Mouse (Mus musculus) ES-E14 (cell line): ENCODE measurements at regions not wholly inside any gene's neighbourhood (a gene's known extent, or its start where the extent isn't known, plus 50 kb on each side); places are given as distances from the start of the nearest gene placed in this dataset.

Experiments
- HCFC1 ChIP-seq: IDR thresholded peaks from 2 replicates; pipeline ENCODE4 v1.6.1; 2012; ENCODE audit warnings: low read length, inconsistent platforms, borderline replicate concordance; ENCODE audit not compliant: insufficient read depth
- ZC3H11A ChIP-seq: IDR thresholded peaks from 2 replicates; pipeline ENCODE4 v1.6.1; 2012; ENCODE audit warnings: low read depth, mild to moderate bottlenecking, inconsistent platforms, low read length, borderline replicate concordance
- ZNF384 ChIP-seq: IDR thresholded peaks from 2 replicates; pipeline ENCODE4 v1.6.1; 2012; ENCODE audit warnings: low read depth, low read length, inconsistent platforms

DNA sequence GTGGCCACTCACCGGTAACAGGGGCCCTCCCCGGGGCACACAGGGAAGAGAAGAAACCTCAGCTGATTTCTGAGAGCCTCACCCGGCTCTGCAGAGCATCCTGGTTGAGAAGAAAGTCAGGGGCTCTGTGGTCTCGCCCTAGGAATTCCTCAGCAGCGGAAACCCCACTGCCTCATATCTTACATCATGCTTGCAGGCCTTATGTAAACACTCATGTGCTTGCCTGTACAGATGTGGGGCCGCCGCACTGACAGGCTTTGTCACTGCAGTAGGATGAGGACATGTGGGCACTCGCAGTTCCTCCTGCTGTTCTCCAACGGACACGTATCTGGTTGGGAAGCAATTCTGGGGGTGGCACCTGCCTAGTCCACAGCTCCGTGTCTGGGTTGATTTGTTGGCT lies 66.3 kb upstream of the Pitx1 start:
- TF ChIP-seq ZC3H11A (no peak), HCFC1 (no peak), ZNF384 (no peak)
